Mouse (Mus musculus) inflammation-experienced regulatory T-cells (primary cell): ENCODE measurements around the gene Olfr785. TPM values are rescaled to one million over a fixed set of nuclear protein-coding genes. Genes with fewer than 3 reads are reported as not detected.

Experiments
- polyA plus RNA-seq, 2 experiments: library from polyadenylated mRNA; unstranded; fragments of 100-300 nt; shearing (Covaris generic); gene quantifications; one replicate each; pipeline ENCODE4 v1.2.1; 2017

Olfr785 gene
- polyA plus RNA-seq: under 1 TPM in 1 of 2 experiments, not detected in 1; 0.69 TPM

GRCm38 (mm10) chr10:129405126-129405525 is at the start of gene Olfr785:
Olfr785 (plus strand) TSS chr10:129405426.

GRCm38 (mm10) chr10:129383783-129384182 is 21.4 kb upstream of the Olfr785 start, which contains the start of gene Olfr784:
Olfr784 (plus strand) TSS chr10:129384083.

GRCm38 (mm10) chr10:129427006-129427405 is 21.8 kb downstream of the Olfr785 start, which contains the start of gene Olfr786:
Olfr786 (plus strand) TSS chr10:129427306.

Other genes with a start within 250 kb of the Olfr785 start
- gene Olfr771, start 240.7 kb upstream of the Olfr785 start, polyA plus RNA-seq: not detected
- under 1 TPM in 1 of 2 experiments, not detected in 1; 0.12 TPM for gene Olfr772, start 227.5 kb upstream of the Olfr785 start, polyA plus RNA-seq
- not detected for gene Olfr773, start 218.0 kb upstream of the Olfr785 start, polyA plus RNA-seq
- gene Olfr774, start 169.2 kb upstream of the Olfr785 start, polyA plus RNA-seq: not detected
- not detected for gene Olfr775, start 157.0 kb upstream of the Olfr785 start, polyA plus RNA-seq
- gene Olfr776, start 146.3 kb upstream of the Olfr785 start, polyA plus RNA-seq: not detected
- not detected for gene Olfr777, start 133.9 kb upstream of the Olfr785 start, polyA plus RNA-seq
- gene Olfr780, start 87.3 kb upstream of the Olfr785 start, polyA plus RNA-seq: under 1 TPM; 0.05 to 0.34 TPM
- gene Olfr781, start 76.6 kb upstream of the Olfr785 start, polyA plus RNA-seq: under 1 TPM in 1 of 2 experiments, not detected in 1; 0.22 TPM
- gene Olfr782, start 56.6 kb upstream of the Olfr785 start, polyA plus RNA-seq: not detected
- under 1 TPM in 1 of 2 experiments, not detected in 1; 0.12 TPM for gene Olfr784, start 21.3 kb upstream of the Olfr785 start, polyA plus RNA-seq
- not detected for gene Olfr786, start 21.9 kb downstream of the Olfr785 start, polyA plus RNA-seq
- 1 to 10 TPM in 1 of 2 experiments, under 1 TPM in 1; 0.14 to 1.8 TPM for gene Olfr787, start 56.4 kb downstream of the Olfr785 start, polyA plus RNA-seq
- gene Olfr788, start 65.6 kb downstream of the Olfr785 start, polyA plus RNA-seq: under 1 TPM in 1 of 2 experiments, not detected in 1; 0.04 TPM
- under 1 TPM in 1 of 2 experiments, not detected in 1; 0.06 TPM for gene Olfr789, start 79.3 kb downstream of the Olfr785 start, polyA plus RNA-seq
- not detected for gene Olfr790, start 93.1 kb downstream of the Olfr785 start, polyA plus RNA-seq
- under 1 TPM in 1 of 2 experiments, not detected in 1; 0.48 TPM for gene Olfr791, start 116.4 kb downstream of the Olfr785 start, polyA plus RNA-seq
- under 1 TPM in 1 of 2 experiments, not detected in 1; 0.31 TPM for gene Olfr792, start 133.7 kb downstream of the Olfr785 start, polyA plus RNA-seq
- gene Olfr794, start 162.2 kb downstream of the Olfr785 start, polyA plus RNA-seq: not detected
- not detected for gene Olfr796, start 207.1 kb downstream of the Olfr785 start, polyA plus RNA-seq
- gene Olfr798, start 222.5 kb downstream of the Olfr785 start, polyA plus RNA-seq: 1 to 10 TPM in 1 of 2 experiments, under 1 TPM in 1; 0.13 to 1.1 TPM
- gene Olfr799, start 232.1 kb downstream of the Olfr785 start, polyA plus RNA-seq: under 1 TPM in 1 of 2 experiments, not detected in 1; 0.43 TPM